Mouse (Mus musculus) embryo, embryonic 10 days (tissue): ENCODE measurements around the gene C8a.

ENCODE experiments used
- DNase-seq: peaks from one replicate; pipeline ENCODE4 v3.0.0-alpha.2; 2015; ENCODE audit warnings: low spot score

C8a gene

DNA sequence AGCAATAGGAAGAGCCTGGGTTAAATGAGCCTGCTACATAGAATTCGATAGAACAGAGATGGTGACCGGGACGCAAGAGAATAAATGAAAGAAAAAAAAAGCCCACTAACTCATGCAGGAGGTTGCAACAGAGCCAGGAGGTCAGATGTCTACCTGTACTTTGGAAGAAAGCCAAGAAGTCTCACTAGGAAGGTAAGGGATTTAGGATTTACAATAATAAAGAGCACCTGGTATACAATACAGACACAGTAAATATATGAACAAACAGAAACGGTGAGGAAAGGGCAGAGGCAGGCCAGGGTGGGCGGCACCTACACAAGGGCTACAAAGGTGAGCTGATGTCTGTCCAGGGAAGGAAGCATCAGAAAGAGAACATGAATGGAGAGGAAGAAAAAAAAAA, 34.0 kb downstream of the C8a start:
- DNase-seq: no peak

DNA sequence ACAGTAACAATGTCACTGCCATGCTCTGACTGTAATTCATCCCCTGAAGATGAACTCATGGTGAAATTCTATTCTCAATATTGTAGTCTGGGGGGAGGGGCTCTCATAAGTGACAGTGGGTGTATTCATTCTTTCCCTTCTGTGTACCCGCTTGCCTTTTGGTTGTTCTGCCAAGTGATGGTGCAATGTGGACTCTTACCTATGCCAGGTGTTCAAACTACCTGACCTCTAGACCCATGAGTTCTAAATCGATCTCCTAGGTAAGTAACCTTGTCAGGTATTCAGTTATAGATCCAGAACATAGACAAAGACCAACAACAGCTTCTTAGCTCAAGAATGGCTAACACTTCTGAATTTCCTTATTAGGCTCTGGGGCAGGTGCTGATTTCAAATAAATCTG, 37.9 kb downstream of the C8a start:
- no peak for DNase-seq

DNA sequence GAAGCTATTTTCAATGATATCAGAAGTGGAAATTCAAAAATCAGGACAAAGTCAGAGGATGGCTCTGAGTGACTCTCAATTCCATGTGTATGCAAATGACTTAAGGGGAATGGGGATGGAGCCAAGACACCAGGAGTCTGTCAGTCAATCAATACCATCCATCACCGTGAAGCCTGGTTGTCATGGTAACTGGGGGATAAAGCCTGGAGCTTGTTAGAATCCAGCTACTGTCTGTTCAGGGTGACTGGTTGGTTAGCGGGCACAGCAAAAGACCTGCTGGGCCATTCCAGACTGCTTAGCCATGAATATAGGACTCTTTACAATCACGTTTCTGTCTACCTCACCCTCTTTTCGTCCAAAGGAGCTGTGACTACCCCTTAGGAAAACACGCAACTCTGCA, 41.1 kb downstream of the C8a start:
- DNase-seq: peak; percentile 65

DNA sequence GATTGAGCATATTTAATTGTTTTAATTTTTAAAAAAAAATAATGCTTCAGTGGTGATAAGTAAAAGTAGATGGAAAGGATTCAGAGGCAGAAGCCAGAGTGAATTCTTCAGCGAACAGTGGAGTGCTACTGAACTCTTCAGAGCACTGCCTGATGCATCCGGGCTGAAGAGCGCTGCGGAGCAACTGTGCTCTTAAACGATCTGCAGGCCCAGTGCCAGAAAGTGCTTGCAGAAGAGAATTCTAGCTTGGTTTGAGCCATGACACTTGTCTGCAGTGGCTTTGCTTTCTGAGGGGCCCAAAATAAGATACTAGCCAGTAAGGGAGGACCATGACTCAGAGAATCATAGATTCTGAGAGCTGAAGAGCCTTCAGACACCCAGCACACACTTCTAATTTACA, 47.3 kb downstream of the C8a start:
- DNase-seq: no peak

DNA sequence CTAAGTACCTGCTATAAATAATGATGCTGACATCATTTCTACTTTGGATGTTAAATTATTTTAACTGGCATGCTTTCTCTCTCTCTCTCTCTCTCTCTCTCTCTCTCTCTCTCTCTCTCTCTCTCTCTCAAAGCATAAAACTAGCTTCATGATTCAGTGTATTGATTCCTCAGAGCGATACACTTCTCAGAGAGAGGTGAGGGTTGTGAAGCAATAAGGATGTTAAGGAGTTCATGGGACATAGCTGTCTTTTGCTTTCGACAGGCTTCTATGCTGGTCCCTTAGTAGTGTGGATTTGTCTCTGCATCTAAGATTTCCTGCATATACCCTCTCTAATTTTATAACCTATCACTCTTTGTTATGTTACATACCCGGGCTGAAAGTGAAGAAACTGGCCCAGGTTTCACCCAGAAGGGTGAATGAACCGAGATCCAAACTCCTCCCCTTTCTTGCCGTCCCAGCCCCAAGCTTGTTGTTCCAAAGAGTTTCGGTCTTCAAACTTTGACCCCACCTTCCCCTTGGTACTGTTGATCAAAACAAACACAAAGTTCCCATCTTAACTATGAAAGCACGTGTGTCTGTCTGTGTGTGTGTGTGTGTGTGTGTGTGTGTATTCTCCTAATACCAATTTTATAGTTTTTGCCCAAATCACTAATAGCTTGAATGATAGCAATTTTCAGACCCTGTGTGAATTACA, 51.7 kb downstream of the C8a start:
- no peak for DNase-seq

DNA sequence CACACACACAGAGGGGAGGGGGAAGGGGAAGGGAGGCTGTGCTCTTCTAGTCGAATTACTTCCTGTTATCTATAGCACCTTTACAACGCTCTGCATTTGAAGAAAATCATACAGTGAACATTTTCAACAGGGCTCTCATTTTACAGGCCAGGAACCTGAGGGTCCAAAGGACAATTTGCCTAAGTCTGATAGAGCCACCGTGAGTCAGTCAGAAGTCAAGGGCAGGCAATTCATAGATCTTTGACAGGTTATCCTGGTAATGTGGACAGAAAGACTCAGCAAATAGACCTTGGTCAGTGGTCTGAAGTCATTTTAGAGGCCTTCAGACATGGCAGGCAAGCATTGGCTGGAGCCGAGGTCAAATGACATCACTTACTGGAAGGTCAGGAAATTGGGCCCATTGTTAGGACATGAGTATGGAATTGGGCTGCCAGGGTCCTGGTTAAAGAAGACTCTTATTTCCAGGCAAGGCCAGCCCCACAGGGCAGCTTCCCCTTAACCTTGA, 52.5 kb downstream of the C8a start:
- no peak for DNase-seq

DNA sequence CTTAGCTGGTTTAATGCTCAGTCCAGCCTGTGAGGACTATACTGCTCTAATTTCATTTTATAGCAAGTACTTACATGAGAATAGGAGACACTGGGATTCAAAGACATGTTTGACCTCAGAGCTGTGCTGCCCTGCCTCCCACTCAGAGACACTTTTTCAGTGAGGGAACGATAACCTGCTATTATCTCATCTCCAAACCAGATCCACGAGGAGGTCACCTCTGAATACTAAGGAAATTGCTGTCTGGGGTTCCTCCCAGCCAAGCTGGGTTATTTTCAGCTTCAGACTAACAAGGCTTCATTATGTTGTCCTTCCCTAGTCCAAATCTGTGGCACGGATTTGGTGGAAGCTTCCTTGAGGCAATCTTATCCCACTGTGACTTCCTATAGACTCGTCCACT, 56.3 kb downstream of the C8a start:
- no peak for DNase-seq

DNA sequence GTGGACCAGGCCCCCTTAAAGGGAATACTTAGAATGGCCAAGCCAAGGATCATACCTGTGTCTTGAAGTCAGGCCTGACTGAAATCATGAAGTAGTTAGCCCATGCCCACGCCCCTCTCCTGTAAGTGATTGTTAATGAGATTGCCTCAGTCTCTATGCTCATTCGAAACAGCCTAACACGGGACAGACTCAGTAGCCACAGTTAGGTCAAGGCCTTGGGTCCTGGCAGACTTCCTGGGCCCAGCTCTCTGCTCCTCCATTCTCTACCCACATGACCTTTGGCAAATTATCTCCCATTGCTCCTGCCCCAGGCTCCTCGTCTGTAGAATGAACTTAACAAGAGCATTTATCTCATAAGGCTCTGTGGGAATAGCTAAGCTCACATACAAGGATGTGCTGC, 57.2 kb downstream of the C8a start:
- no peak for DNase-seq

DNA sequence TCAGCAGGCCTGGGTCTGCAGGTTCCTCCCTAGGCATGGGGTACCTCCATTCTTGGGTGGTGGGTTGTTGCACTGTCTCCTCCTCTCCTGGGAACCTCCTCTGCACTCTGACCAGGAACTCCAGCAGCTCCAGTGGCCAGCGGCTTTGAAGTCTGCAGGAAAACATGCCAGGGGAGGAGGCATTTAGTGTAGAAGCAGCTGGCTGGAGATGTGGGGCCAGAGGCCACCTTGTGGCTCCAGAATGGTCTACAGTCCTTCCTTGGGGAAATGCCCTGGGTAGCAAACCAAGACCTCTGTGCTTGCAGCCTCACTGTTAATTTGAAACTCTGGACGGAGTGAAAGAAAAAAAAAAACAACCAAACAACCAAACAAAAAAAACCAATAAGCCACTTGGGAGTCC, 58.7 kb downstream of the C8a start:
- peak; percentile 27 for DNase-seq

DNA sequence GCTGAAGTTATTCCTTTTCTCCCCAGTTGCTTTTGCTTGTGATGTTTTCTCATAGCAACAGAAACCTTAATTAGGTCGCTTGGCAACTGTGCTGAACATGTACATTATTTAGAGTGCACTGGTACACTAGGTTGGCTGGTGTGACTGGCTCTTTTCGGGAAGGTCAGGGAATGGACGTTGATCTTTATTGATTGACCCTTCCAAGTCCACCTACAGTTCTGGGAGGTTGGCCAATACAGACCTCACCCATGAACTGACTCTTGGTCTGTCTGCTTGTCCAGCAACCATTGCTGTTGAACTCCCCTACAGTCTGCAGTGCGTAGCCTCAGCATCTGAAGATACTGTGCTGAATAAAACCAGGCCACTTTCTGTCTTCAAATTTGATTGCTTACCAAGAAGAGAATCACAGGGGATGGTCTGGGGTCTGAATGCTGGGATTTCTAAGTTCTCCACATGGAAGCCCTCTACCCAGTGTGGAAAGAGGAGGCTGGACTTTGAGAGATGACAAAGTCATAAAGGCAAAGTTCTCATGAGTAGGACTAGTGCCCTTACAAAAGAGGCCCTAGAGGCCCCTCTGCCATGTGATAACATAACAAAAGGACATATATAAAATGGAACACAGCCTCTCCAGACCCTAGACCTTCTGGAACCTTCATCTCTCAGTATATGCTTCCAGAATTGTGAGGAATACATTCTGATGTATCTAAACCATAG, 59.5 kb downstream of the C8a start:
- no peak for DNase-seq

DNA sequence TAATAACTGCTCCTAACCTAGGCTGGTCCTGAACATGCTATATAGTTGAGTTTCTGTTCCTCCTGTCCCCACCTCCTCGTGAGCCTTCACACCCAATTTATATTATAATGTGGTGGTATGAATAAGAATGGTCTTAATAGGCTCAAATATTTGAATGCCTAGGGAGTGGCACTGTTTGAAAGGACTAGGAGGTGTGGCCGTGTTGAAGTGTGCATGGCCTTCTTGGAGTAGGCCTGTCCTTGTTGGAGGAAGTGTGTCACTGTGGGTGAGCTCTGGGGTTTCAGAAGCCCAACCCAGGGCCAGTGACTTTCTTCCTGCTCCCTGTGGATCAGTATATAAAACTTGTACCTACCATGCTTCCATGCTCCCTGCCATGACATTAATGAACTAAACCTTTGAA, 62.6 kb downstream of the C8a start:
- no peak for DNase-seq

DNA sequence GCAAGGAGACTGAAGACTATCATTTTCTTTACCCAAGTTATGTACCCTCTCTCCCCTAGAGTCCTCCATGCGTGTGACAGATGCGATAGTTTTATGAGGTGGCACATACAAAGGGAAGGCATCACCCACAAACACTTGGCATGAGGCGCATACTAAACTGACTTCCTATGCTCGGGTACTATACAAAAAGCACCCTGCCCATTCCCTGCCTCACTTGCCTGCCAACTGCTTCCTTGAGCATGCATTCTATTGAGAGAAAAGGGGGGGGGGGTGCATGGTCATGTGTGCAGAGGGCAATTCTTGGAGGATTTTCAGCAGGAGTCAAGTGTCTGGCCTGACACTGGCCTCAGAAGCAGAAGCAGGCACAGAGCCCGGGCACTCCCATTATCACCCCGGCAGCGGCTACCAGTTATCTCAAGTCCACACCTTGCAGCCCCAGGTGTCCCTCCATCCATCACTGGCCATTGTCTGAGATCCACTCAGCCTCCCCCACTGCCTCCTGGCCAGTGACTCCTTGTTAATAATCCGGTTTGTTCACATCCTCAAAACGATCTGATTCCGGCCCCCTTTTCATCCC, 65.4 kb downstream of the C8a start:
- no peak for DNase-seq

DNA sequence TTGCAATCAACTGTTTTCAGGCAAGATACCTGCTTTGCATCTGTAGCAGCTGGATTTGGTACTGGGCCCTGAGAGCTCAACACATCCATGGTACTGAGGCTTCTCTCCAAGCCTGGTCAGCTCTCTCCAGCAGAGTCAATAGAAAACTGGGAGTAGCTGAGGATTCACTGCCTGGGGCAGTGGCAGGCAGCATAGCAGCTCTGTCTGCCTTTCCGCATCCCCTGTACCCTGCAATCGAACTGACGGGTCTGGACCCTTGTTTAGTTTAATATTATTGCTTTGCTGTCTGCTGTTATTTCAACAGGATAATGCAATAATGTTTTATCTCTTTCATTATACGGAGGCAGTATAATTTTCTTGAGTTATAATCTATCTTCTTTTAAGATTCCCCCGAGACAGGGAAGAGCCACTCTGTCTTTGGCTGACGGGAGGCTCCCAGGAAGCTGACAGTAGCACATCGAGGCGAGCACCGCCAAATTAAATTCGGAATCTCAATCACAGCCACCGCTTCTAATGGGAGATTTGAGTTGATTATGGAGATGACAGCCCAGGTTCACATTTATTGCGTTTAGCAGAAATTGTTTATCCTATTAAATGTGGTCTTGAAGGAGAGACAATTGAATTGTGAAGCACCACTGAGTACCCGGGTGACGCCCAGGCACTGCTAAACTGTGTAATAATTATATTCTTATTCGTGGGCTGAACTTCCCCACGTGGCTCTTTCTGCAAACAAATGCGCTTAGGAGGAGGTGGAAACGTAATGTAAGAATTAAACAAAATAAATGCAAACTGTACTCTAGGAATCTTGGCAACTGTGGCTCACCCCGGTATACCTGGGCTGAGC, 70.6 kb downstream of the C8a start:
- no peak for DNase-seq

DNA sequence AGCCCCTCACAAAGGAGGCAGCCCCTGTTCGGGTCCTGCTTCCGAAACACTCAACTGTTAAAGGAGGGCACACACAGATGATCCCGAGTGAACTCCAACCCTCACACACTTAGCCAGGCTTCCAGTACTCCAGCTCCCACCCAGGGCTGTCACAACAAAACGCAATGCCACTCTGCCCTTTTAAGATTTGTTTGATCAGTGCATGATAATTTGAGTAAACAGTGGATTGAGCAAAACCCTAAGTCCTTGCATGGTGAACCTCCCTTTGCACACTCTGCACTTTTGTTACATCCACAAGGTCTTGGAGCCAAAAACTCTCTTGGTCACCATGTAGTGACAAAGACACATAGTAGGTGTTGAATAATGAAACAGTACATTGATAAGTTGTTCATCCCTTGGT, 72.1 kb downstream of the C8a start:
- no peak for DNase-seq

DNA sequence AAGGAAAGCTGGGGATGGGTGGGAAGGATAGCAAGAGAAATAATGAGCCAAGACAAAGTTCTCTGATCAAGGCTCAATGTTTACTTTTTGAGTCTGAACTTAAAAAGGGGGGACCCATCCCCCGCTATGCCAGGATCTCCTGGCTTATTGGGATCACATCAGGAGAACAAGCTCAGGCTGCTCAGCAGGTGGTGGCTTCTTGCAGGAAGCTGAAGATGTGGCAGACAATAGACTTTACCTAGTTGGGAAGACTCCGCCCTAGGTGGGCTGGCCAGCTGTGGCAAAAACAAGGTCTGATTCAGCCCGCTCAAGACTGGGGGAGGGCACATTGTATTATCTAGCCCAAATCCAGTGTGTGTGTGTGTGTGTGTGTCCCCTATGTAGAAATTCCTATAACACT, 74.6 kb downstream of the C8a start:
- DNase-seq: no peak

DNA sequence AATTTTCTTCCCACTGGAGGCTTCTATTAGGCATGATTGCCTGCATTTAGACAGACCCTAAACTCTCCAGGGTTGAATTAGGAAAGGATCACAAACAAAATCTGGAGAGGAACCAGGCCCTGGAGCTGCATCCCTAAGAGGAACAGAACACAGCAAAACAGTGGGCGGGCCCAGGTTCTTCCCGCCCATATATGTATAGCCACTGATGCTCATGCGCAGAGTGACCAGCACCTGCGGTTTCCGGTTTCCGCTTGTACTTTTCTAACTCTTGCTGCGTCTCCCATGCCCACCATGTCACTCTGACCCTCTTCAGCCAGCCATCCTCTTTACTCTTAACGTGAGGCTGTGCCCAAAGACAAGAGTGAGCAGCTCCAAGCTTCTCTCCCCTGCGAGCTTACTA, 77.2 kb downstream of the C8a start:
- no peak for DNase-seq

DNA sequence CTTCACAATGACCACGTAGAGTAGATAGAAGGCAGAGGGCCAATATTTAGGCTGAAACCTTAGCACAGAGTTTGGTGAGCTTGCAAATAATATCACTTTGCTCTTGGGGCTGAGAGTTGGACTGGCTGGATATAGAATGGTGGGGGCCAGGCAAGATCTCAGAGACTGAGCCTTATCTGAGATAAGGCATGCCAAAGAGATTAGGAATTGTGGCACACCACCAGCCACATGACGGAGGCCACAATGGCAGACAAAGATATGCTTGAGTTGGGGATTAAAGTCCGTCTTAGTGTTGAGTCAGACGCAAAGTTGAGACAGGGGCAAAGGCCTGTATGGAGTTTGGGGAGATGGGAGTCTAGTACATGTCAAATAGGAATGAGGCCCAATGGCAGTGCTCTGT, 84.1 kb downstream of the C8a start:
- no peak for DNase-seq

DNA sequence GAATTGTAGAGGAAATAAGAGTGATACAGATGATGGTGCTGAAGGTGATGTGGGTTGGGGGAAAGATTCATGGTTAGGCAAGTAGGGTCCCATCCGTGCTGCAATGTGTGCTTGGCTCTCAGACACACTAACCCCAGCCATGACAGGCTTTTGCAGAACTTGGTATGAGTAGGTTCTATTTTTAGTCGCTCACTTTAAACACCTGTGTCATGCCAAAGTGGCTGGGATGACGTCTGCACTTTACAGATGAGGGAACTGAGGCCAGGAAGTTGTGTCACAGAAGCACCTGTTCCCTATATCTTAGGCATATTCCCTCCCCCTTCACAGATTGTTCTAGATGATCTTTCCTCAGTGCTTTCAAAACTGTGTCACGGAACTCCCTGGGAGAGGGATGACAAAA, 93.9 kb downstream of the C8a start:
- DNase-seq: no peak

DNA sequence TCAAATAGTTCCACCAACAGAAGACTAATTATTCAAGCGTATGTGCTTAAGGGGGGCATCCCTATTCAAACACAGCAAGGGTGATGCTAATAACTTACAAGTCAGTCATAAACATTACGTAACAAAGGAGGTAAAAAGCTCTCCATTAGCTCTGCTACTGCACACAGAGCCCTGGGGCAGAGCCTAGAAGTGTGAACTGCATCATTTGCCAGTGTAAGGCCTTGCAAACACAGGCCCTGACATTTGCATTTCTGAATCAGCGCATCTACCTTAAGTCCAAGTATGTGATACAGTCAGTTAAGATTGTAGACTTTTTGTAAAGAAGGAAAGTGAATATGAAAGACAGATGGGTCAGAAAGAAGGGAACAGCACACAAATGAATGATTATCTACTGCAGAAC, 94.8 kb downstream of the C8a start:
- no peak for DNase-seq

DNA sequence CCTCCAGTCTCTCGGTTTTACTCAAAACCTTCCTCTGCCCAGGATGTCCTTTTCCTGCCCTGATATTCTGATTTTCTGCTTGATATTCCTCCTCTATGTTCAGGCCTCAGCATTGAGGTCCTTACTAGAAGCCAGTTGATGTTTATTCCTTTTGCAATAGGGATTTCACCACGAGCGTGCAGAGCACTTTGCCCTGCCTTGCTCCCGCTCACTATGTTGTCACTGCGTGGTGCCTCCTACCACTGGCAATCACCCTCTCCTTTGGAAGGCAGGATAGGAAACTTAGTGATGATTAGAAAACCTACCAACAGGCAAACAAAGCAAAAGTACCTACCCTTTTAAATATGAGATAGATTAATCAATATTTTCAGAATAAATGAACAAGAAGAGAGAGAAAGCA, 96.7 kb downstream of the C8a start:
- DNase-seq: no peak

DNA sequence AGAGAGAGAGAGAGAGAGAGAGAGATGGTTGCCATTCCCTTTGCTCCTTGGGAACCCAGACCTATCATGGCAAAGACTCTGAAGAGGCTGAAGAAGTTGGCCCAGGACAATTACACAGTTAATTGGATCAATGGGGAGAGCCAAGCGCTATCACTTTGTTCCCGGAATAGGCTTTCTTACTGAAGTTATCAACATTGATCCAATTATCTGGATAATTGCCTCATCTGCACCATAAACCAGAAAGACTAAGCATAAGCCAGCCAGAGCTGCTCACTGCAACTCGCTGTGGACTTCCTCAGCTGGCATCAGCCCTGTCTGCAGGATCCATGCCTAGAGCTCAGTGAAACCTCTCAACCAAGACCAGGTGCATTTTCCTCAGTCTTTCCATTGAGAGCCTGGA, 100.6 kb downstream of the C8a start:
- DNase-seq: no peak

DNA sequence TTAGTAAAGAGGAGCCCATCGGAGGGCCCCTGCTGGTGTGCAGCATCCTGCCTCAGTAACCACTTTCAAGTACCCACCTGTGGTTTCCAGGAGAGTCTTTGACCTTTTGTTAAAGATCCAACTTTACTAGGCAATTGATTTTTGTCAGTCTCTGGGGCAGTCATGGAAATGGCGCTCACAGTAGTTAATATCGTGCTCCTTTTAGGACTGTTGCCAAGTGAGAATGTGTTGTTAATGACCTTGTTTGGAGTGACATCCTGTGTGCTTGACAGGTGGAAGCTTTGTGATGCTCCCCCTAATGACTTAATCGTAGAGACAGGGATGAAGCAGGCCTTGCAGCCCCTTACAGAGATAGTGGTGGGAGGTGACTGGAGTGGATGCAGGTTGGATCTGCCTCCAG, 105.9 kb downstream of the C8a start:
- no peak for DNase-seq

DNA sequence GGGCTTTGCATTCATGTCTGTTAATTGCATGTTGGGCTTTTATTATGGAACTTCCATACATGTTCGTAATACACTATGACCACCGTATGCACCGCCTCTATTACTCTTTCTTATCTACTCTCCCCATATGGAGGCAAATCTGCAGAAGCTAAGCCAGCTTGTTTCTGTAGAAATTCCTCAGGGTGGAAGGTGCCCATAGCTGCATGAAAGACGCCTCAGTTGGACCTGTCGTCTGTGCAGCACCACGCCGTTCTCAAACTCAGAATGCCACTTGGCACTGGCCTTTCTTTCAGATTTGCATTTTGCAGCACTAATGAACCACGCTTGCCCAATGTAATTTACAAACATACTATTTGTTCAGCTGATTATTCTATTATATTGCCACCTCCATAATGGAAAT, 106.6 kb downstream of the C8a start:
- DNase-seq: no peak
